Mouse (Mus musculus) heart, postnatal 0 days (tissue): ENCODE data around the gene Ptgir. TPM values are rescaled to one million over a fixed set of nuclear protein-coding genes. Genes with fewer than 3 reads are reported as not detected.

ENCODE experiments used
- ATAC-seq: fragments of 200-750 bp; cut with Nextera tagmentation; 2 replicates; pipeline ENCODE4 v1.8.0; 2017; ENCODE audit warnings: low read depth, moderate number of reproducible peaks, moderate library complexity; ENCODE audit not compliant: insufficient read depth
- DNase-seq: peaks from one replicate; pipeline ENCODE4 v3.0.0-alpha.2; 2016; ENCODE audit warnings: low spot score
- H3K27ac ChIP-seq: fragments of 300-500 bp; sonication (generic); 2 replicates; pipeline ENCODE4 v1.5.1; 2014; ENCODE audit warnings: low read depth, mild to moderate bottlenecking
- H3K27me3 ChIP-seq: fragments of 300-500 bp; sonication (generic); 2 replicates; pipeline ENCODE4 v1.6.1; 2014; ENCODE audit warnings: low read length, mixed read lengths; ENCODE audit not compliant: control insufficient read depth, insufficient read depth
- H3K36me3 ChIP-seq: fragments of 300-500 bp; sonication (generic); replicated peaks from 2 replicates; pipeline ENCODE4 v1.6.1; 2014; ENCODE audit warnings: low read length, mixed read lengths; ENCODE audit not compliant: control insufficient read depth, insufficient read depth
- H3K4me1 ChIP-seq: fragments of 300-500 bp; sonication (generic); 2 replicates; pipeline ENCODE4 v1.6.1; 2014; ENCODE audit warnings: antibody characterized with exemption; ENCODE audit not compliant: control insufficient read depth, insufficient read depth
- H3K4me2 ChIP-seq: fragments of 300-500 bp; sonication (generic); 2 replicates; pipeline ENCODE4 v1.6.1; 2014; ENCODE audit warnings: low read depth, mild to moderate bottlenecking, low read length, moderate library complexity
- H3K4me3 ChIP-seq: fragments of 300-500 bp; sonication (generic); 2 replicates; pipeline ENCODE4 v1.5.1; 2014; ENCODE audit warnings: low read depth, low read length
- H3K9ac ChIP-seq: fragments of 300-500 bp; sonication (generic); replicated peaks from 2 replicates; pipeline ENCODE4 v1.6.1; 2014; ENCODE audit warnings: low read depth, low read length, mixed read lengths
- H3K9me3 ChIP-seq: fragments of 300-500 bp; sonication (generic); replicated peaks from 2 replicates; pipeline ENCODE4 v1.6.1; 2016; ENCODE audit warnings: low read length; ENCODE audit not compliant: control insufficient read depth
- CTCF ChIP-seq: IDR thresholded peaks from 2 replicates; pipeline ENCODE4 v1.5.1; 2016; ENCODE audit warnings: antibody characterized with exemption, control low read depth, low read depth
- EP300 ChIP-seq: IDR thresholded peaks from 2 replicates; pipeline ENCODE4 v1.6.1; 2016; ENCODE audit warnings: antibody characterized with exemption, low read depth
- WGBS: fragments of 180-500 bp; shearing (Covaris S2); extraction: QIAGEN DNeasy Blood & Tissue Kit; methylation state at CpG from one replicate; pipeline ENCODE4 v1.1.7; 2014; 5-methylcytosine and 5-hydroxymethylcytosine counted together
- polyA plus RNA-seq: library from polyadenylated mRNA; unstranded; fragments of >200 nt; fragmentation: Nextera tagmentation; extraction: Ambion mirVana; gene quantifications from 2 replicates; pipeline ENCODE4 v1.2.1, GENCODE M21; 2015
- total RNA-seq: library from RNA; depleted of rRNA; stranded (reverse); fragments of >200 nt; gene quantifications from 2 replicates; pipeline ENCODE4 v1.2.3, GENCODE M21; 2014; ENCODE audit warnings: low replicate concordance; rRNA removed

The Ptgir gene
- total and polyA plus RNA-seq, 2 experiments from 2014 or later, result 1.2 to 2.3 TPM

DNA sequence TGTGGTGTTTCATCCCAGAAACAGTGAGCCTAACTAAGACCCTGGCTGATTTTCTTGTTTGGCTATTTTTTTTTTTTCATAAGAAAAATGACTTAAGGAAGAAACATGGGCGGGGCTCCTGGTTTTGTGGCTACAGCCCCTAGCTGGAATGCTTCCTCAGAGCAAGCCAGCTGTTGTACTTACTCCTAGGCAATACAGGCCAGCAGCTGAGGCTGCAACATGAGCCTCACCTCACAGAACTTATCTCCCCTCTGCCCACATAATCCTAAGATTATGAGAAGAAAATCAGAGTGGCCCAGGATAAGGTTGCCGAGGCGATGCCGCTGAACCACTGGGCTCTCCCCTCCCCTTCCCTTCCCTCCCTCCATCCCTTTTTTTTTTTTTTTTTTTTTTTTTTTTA is 49.4 kb downstream of the Ptgir start:
- Histone ChIP-seq H3K4me1 (no peaks in the 10 kb centered on the region), H3K9ac (no peak overlapping the region), H3K4me3 (no peak overlapping the region), H3K4me2 (no peak overlapping the region), H3K27ac (no peak overlapping the region), H3K36me3 (no peaks in the 10 kb centered on the region), H3K9me3 (no peaks in the 10 kb centered on the region), H3K27me3 (0 out of 2 replicates have a peak, but pooled peaks cover 5% of the 10 kb centered on the region)
- TF ChIP-seq CTCF, result no peak
- no peak for TF ChIP-seq EP300
- WGBS, result 61% methylated on average over 4 of the region's 4 CpGs
- ATAC-seq (no peak), DNase-seq (no peak)

GRCm38 (mm10) chr7:16956410-16957265 is 50.3 kb downstream of the Ptgir start:
- H3K9ac ChIP-seq, result no peak overlapping the region
- no peak overlapping the region for H3K4me2 ChIP-seq
- 0 out of 2 replicates have a peak, but pooled peaks cover 9% of the 10 kb centered on the region for H3K27me3 ChIP-seq
- H3K9me3 ChIP-seq, result no peaks in the 10 kb centered on the region
- H3K4me1 ChIP-seq, result no peaks in the 10 kb centered on the region
- no peak for DNase-seq
- H3K27ac ChIP-seq, result no peak overlapping the region
- no peak overlapping the region for H3K4me3 ChIP-seq
- no peak for TF ChIP-seq CTCF
- TF ChIP-seq EP300, result no peak
- ATAC-seq, result no peak
- 73% methylated on average over 15 of the region's 15 CpGs for WGBS
- H3K36me3 ChIP-seq, result no peaks in the 10 kb centered on the region

DNA sequence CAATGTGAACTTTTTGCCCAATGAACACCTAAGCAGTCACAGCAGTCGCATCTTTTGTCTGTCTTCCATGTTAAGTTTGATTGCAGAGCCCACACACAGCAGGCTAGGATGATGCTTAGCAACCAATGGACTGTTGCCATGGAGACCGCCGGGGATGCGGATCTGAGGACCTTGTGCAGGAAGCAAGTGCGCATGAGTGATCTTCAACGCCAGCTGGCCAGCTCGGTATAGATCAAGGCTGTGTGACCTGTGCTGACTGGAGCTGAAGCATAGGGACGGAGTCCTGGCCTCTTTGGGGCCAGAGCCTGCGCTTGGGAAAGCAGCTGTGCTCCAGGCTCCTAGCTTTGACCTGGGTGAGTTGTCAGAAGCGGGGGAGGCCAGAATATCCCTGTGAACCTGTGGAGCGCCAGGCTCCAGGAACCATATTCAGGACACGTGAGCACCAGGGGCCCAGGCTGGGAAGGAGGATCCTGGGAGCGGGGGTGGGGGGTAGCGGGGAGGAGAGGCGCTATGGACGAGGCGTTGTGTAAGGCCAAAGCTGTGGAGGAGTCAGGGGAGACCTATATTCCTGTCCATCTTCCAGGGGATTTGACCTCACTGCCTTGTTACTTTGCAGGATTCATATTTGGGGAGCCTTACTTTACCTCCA is 53.4 kb downstream of the Ptgir start, which contains the start of gene Pnmal1:
TSS of gene Pnmal1 (plus strand) at position 141 of the 649 bp plus-strand sequence.
- Histone ChIP-seq H3K27ac (no peak within 1 kb of the TSS), H3K36me3 (no peaks in the 10 kb centered on the region), H3K9me3 (no peaks in the 10 kb centered on the region), H3K4me3 (no peak within 1 kb of the TSS), H3K9ac (no peak within 1 kb of the TSS), H3K4me1 (no peaks in the 10 kb centered on the region), H3K27me3 (0 out of 2 replicates have a peak, but pooled peaks cover 9% of the 10 kb centered on the region), H3K4me2 (no peak within 1 kb of the TSS)
- 31% methylated on average over 17 of the region's 17 CpGs for WGBS
- TF ChIP-seq EP300, result no peak
- no peak for TF ChIP-seq CTCF
- ATAC-seq (no peak), DNase-seq (no peak)

Other genes with a start within 250 kb of the Ptgir start
- 0.19 and 1.6 TPM in 2 replicates for gene Ceacam15, start 230.8 kb upstream of the Ptgir start, total RNA-seq
- gene Ceacam15, start 230.8 kb upstream of the Ptgir start, polyA plus RNA-seq, result 1.5 and 2.5 TPM in 2 replicates
- not detected in 2 replicates for gene Ceacam9, start 184.6 kb upstream of the Ptgir start, total RNA-seq
- not detected in 2 replicates for gene Ceacam9, start 184.6 kb upstream of the Ptgir start, polyA plus RNA-seq
- 299 and 316 TPM in 2 replicates for gene Ap2s1, start 168.1 kb upstream of the Ptgir start, total RNA-seq
- 215 and 216 TPM in 2 replicates for gene Ap2s1, start 168.1 kb upstream of the Ptgir start, polyA plus RNA-seq
- gene Slc1a5, start 125.2 kb upstream of the Ptgir start, total RNA-seq, result 55.8 and 81.4 TPM in 2 replicates
- gene Slc1a5, start 125.2 kb upstream of the Ptgir start, polyA plus RNA-seq, result 27.1 and 28.1 TPM in 2 replicates
- 128 and 148 TPM in 2 replicates for gene Strn4, start 90.6 kb upstream of the Ptgir start, total RNA-seq
- gene Strn4, start 90.6 kb upstream of the Ptgir start, polyA plus RNA-seq, result 55.5 and 61.1 TPM in 2 replicates
- gene Fkrp, start 89.8 kb upstream of the Ptgir start, total RNA-seq, result 40.4 and 54.2 TPM in 2 replicates
- gene Fkrp, start 89.8 kb upstream of the Ptgir start, polyA plus RNA-seq, result 28.0 and 28.9 TPM in 2 replicates
- 10.6 and 13.4 TPM in 2 replicates for gene Prkd2, start 63.6 kb upstream of the Ptgir start, total RNA-seq
- 8.3 and 8.8 TPM in 2 replicates for gene Prkd2, start 63.6 kb upstream of the Ptgir start, polyA plus RNA-seq
- 63.9 and 69.6 TPM in 2 replicates for gene Dact3, start 31.2 kb upstream of the Ptgir start, total RNA-seq
- 3.8 TPM in 2 replicates for gene Dact3, start 31.2 kb upstream of the Ptgir start, polyA plus RNA-seq
- 0.27 and 4.0 TPM in 2 replicates for gene Gng8, start 14.7 kb upstream of the Ptgir start, total RNA-seq
- 1.7 and 2.5 TPM in 2 replicates for gene Gng8, start 14.7 kb upstream of the Ptgir start, polyA plus RNA-seq
- 342 and 417 TPM in 2 replicates for gene Calm3, start 17.6 kb downstream of the Ptgir start, total RNA-seq
- gene Calm3, start 17.6 kb downstream of the Ptgir start, polyA plus RNA-seq, result 101 and 107 TPM in 2 replicates
- gene Pnmal2, start 38.2 kb downstream of the Ptgir start, total RNA-seq, result 2.9 and 4.0 TPM in 2 replicates
- gene Pnmal2, start 38.2 kb downstream of the Ptgir start, polyA plus RNA-seq, result 3.0 and 3.4 TPM in 2 replicates
- 0.08 TPM in 1 of 2 replicates, not detected in the other for gene Pnmal1, start 53.2 kb downstream of the Ptgir start, total RNA-seq
- gene Pnmal1, start 53.2 kb downstream of the Ptgir start, polyA plus RNA-seq, result 0.04 TPM in 2 replicates
- gene Gm42372, start 76.6 kb downstream of the Ptgir start, total RNA-seq, result not detected in 2 replicates
- gene Gm42372, start 76.6 kb downstream of the Ptgir start, polyA plus RNA-seq, result not detected in 2 replicates
- 30.8 and 31.2 TPM in 2 replicates for gene Ccdc8, start 86.2 kb downstream of the Ptgir start, total RNA-seq
- 10.0 and 11.7 TPM in 2 replicates for gene Ccdc8, start 86.2 kb downstream of the Ptgir start, polyA plus RNA-seq
- gene Ppp5c, start 121.4 kb downstream of the Ptgir start, total RNA-seq, result 55.0 and 68.0 TPM in 2 replicates
- 88.5 and 93.6 TPM in 2 replicates for gene Ppp5c, start 121.4 kb downstream of the Ptgir start, polyA plus RNA-seq
- 29.7 and 35.5 TPM in 2 replicates for gene Hif3a, start 155.9 kb downstream of the Ptgir start, total RNA-seq
- 4.2 and 6.2 TPM in 2 replicates for gene Hif3a, start 155.9 kb downstream of the Ptgir start, polyA plus RNA-seq
- 0.08 TPM in 1 of 2 replicates, not detected in the other for gene Psg16, start 167.6 kb downstream of the Ptgir start, total RNA-seq
- 0.07 and 0.12 TPM in 2 replicates for gene Psg16, start 167.6 kb downstream of the Ptgir start, polyA plus RNA-seq
- gene Ceacam3, start 243.8 kb downstream of the Ptgir start, total RNA-seq, result not detected in 2 replicates
- not detected in 2 replicates for gene Ceacam3, start 243.8 kb downstream of the Ptgir start, polyA plus RNA-seq